ENCODE assay signal across 8 mouse cellular contexts in genomic region chr7:139364005-139364557, GRCm38 (mm10). TPM values are rescaled to one million over a fixed set of nuclear protein-coding genes. Genes with fewer than 3 reads are reported as not detected.
DNase-seq lines count a peak whose midpoint lies in the region; ATAC-seq and TF ChIP-seq lines count a peak whose summit lies in the region.

No protein-coding gene starts in this region.

- peak; percentile 85 for ATAC-seq in frontal cortex, adult (ENCODE audit: low TSS enrichment)

- H3K4me3 ChIP-seq in lung, adult 2 months (replicated peaks; ENCODE audit: extremely low read depth, low read depth, low read length) = no peak overlapping the region

- TF ChIP-seq CTCF in lung, adult 2 months (IDR thresholded peaks at IDR 0.05; ENCODE audit: insufficient read depth, low read length) = no peak

- peaks cover 46% of the 10 kb centered on the region for H3K4me1 ChIP-seq in lung, adult 2 months (ENCODE audit: control insufficient read depth, insufficient read depth, low read length)

- peak; percentile 92 for DNase-seq in NIH3T3 (ENCODE audit: low read depth)
- DNase-seq in cerebellum, adult 9-10 months = peak; percentile 84
- DNase-seq in heart, postnatal 36 days = peak; percentile 81 to 84
- DNase-seq in layer of hippocampus, adult 8-10 months (ENCODE audit: low spot score in 2 of 2) = peak; percentile 34 to 48
- peak; percentile 62 for DNase-seq in lung, adult 2 months
- DNase-seq in ovary, postnatal 36 days (ENCODE audit: low spot score) = peak; percentile 84
- DNase-seq in thymus, postnatal 10 days (ENCODE audit: low spot score in 2 of 2) = no peak

- intact Hi-C loops in heart, postnatal 36 days (cut with DNase I) = loop anchor here (1.0 to 5.0 kb wide), 3 partner anchors 25 to 132 kb away; partner anchors contain the start of gene Inpp5a

- WGBS in lung, adult 2 months = 9% methylated on average over 9 of the region's 9 CpGs

- TF ChIP-seq POLR2A in lung, adult 2 months (IDR thresholded peaks at IDR 0.05; ENCODE audit: borderline replicate concordance, extremely low read depth, low read depth, low read length) = no peak

RNA-seq across cellular contexts. Expression of gene Inpp5a, which starts 24.8 kb away (rescaled TPM):
- total RNA-seq in heart, postnatal 36 days (2021) = 100 to 1,000 TPM; 273 to 286 TPM
- 10 to 100 TPM; 38.2 to 46.4 (median 39.6) TPM for total RNA-seq in layer of hippocampus, adult 8-10 months (2022)
- 52.1 and 61.0 TPM in 2 replicates for polyA plus RNA-seq in lung, adult 2 months (2012; rRNA removed)

Comparison
In these comparisons a context has a peak if more than half of its experiments do, and no peak if none do; other contexts are left out.
1. DNase-seq: peak in NIH3T3 (single experiment), cerebellum, adult 9-10 months (single experiment), heart, postnatal 36 days (2 of 2), layer of hippocampus, adult 8-10 months (2 of 2), lung, adult 2 months (single experiment) and ovary, postnatal 36 days (single experiment); none in thymus, postnatal 10 days (0 of 2).
2. RNA of gene Inpp5a, which starts 24.8 kb away (total RNA-seq): 273 to 286 TPM in heart, postnatal 36 days; 38.2 to 46.4 TPM in layer of hippocampus, adult 8-10 months; every median in the first group is over 4 times any median in the second.